ENCODE assay signal across 11 mouse cellular contexts in genomic region chr13:73445087-73445486, GRCm38 (mm10). TPM values are rescaled to one million over a fixed set of nuclear protein-coding genes. Genes with fewer than 3 reads are reported as not detected.
DNase-seq lines count a peak whose midpoint lies in the region; ATAC-seq lines count a peak whose summit lies in the region.
"Had no signal": no experiment of that assay in that cellular context is flagged by ENCODE, and none has a peak within 500 bp of the region (broad histone marks: within the 10 kb centered on the region; RNA-seq: fewer than 3 reads in every experiment).

No protein-coding gene starts in this region.

- no peak for ATAC-seq in liver, embryonic 16.5 days (ENCODE audit: low read depth)
- ATAC-seq in activated CD4-positive, CD25-positive, alpha-beta regulatory T cell, adult 4 months = no peak
- ATAC-seq: forebrain, embryonic 14.5 days had no signal

- peak overlapping the region; percentile 98 for H3K27ac ChIP-seq in liver, embryonic 16.5 days (ENCODE audit: low read length)
- no peak overlapping the region for H3K27ac ChIP-seq in forebrain, embryonic 10.5 days
- H3K27ac ChIP-seq: hindbrain, embryonic 12.5 days; macrophage had no signal

- H3K27me3 ChIP-seq in liver, embryonic 16.5 days (ENCODE audit: control insufficient read depth, insufficient read depth, low read depth, low read length) = no peaks in the 10 kb centered on the region
- H3K27me3 ChIP-seq in forebrain, embryonic 10.5 days (ENCODE audit: poor library complexity, severe bottlenecking) = no peaks in the 10 kb centered on the region
- H3K27me3 ChIP-seq: hindbrain, embryonic 12.5 days had no signal

- H3K9me3 ChIP-seq in liver, embryonic 16.5 days (replicated peaks; ENCODE audit: control insufficient read depth, low read length) = no peaks in the 10 kb centered on the region
- H3K9me3 ChIP-seq in forebrain, embryonic 10.5 days = no peaks in the 10 kb centered on the region
- H3K9me3 ChIP-seq: hindbrain, embryonic 12.5 days had no signal

- H3K4me3 ChIP-seq in liver, embryonic 16.5 days (ENCODE audit: low read depth, low read length) = no peak overlapping the region
- H3K4me3 ChIP-seq in forebrain, embryonic 10.5 days = no peak overlapping the region
- H3K4me3 ChIP-seq: hindbrain, embryonic 12.5 days had no signal

- 0 out of 2 replicates have a peak overlapping the region, but pooled peaks have one; percentile 4 for H3K4me2 ChIP-seq in liver, embryonic 16.5 days (ENCODE audit: low read depth, low read length)
- H3K4me2 ChIP-seq: hindbrain, embryonic 12.5 days had no signal

- peak; percentile 14 for DNase-seq in cerebellum, adult 9-11 months
- no peak for DNase-seq in cerebellum, adult 8-10 months
- peak; percentile 50 for DNase-seq in Muller cell, postnatal 12 days (ENCODE audit: inconsistent ontology term)
- DNase-seq in heart, adult 9 months (ENCODE audit: low spot score in 2 of 2) = peak; percentile 51 to 73
- no peak for DNase-seq in right cerebral cortex, adult 18-20 months
- DNase-seq in forebrain, embryonic 10.5 days (ENCODE audit: extremely low spot score, low spot score) = no peak

- no peaks in the 10 kb centered on the region for H3K36me3 ChIP-seq in liver, embryonic 16.5 days (ENCODE audit: control insufficient read depth, insufficient read depth)
- H3K36me3 ChIP-seq in forebrain, embryonic 10.5 days (replicated peaks) = no peaks in the 10 kb centered on the region
- H3K36me3 ChIP-seq: hindbrain, embryonic 12.5 days had no signal

- 69% methylated on average over 2 of the region's 2 CpGs for WGBS in liver, embryonic 16.5 days (ENCODE audit: insufficient replicate concordance)
- WGBS in forebrain, embryonic 10.5 days = 81% methylated on average over 2 of the region's 2 CpGs

- H3K9ac ChIP-seq in liver, embryonic 16.5 days (ENCODE audit: low read depth, low read length) = peak overlapping the region; percentile 69
- H3K9ac ChIP-seq: hindbrain, embryonic 12.5 days had no signal

- H3K4me1 ChIP-seq in liver, embryonic 16.5 days (ENCODE audit: control insufficient read depth, low read depth, low read length) = peaks cover 81% of the 10 kb centered on the region
- peaks cover 9% of the 10 kb centered on the region for H3K4me1 ChIP-seq in forebrain, embryonic 10.5 days
- H3K4me1 ChIP-seq: hindbrain, embryonic 12.5 days had no signal

RNA-seq across cellular contexts. Expression of gene Lpcat1, which starts 21.9 kb away (rescaled TPM):
- polyA plus RNA-seq in liver, embryonic 16.5 days (2015; fragmentation: Nextera tagmentation; extraction: Ambion mirVana) = 59.4 and 64.7 TPM in 2 replicates
- polyA plus RNA-seq in activated CD4-positive, CD25-positive, alpha-beta regulatory T cell, adult 4 months (2017; shearing (Covaris generic)) = 10 to 100 TPM; 22.3 to 28.0 TPM
- polyA plus RNA-seq in forebrain, embryonic 10.5 days (2016; fragmentation: Nextera tagmentation; extraction: Ambion mirVana) = 63.5 and 67.3 TPM in 2 replicates

Comparison
In these comparisons a context has a peak if more than half of its experiments do, and no peak if none do; other contexts are left out.
1. DNase-seq: peak in cerebellum, adult 9-11 months (single experiment), Muller cell, postnatal 12 days (single experiment) and heart, adult 9 months (2 of 2); none in cerebellum, adult 8-10 months (single experiment), right cerebral cortex, adult 18-20 months (single experiment) and forebrain, embryonic 10.5 days (single experiment).